Mouse (Mus musculus): ENCODE measurements around the gene Dock9. TPM values are rescaled to one million over a fixed set of nuclear protein-coding genes. Genes with fewer than 3 reads are reported as not detected.

The Dock9 gene
- polyA plus RNA-seq, 1 experiment from 2014 or later, result 4.1 TPM

DNA sequence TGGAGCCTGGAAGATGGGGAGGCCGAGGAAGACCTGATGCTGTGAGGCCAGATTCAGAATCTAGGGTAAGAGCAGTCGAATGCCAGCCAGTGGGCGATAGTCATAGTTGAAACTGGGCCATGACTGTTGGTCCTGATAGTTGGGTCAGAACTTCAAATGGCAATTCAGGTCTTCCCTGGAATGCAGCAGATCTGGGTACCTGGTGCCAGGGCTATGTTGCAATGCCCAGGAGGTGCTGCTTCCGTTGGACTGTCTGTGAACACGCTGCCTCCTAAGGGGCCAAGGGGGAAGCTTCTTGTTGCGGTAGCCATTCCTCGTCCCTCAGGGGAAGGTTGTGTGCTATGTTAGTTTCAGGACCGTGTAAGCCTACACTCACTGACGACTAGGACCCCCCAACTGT is 266.8 kb downstream of the Dock9 start:
- H3K4me3 ChIP-seq, result no peak overlapping the region
- no peaks in the 10 kb centered on the region for H3K27me3 ChIP-seq (replicated peaks; ENCODE audit: low read depth, poor library complexity, severe bottlenecking)
- 84% methylated on average over 9 of the region's 9 CpGs for WGBS
- no peak overlapping the region for H3K27ac ChIP-seq (replicated peaks)
- H3K9me3 ChIP-seq, result no peaks in the 10 kb centered on the region
- no peaks in the 10 kb centered on the region for H3K36me3 ChIP-seq (replicated peaks)
- DNase-seq (ENCODE audit: low spot score), result no peak
- H3K4me1 ChIP-seq, result no peaks in the 10 kb centered on the region

DNA sequence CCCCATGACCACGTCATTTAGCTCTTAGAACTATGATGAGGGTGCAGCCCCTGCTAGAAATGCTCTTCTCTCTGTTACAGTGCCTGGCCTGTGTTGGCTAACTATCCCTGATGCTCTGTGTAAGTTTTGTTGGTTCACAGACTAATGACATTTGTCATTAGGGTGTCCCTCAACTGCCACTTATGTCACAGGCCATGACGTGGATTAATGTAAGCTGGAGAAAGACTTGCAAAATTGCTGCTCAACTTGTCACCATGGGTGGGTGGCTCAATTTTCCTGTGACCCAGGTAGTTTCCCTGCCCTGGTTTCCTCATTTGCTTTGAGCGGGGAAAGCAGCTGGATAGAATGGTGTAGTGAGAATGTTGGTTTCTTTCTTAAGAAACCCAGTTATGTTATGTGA is 269.8 kb downstream of the Dock9 start:
- WGBS, result 89% methylated on average over 3 of the region's 3 CpGs
- no peaks in the 10 kb centered on the region for H3K27me3 ChIP-seq (replicated peaks; ENCODE audit: low read depth, poor library complexity, severe bottlenecking)
- no peaks in the 10 kb centered on the region for H3K36me3 ChIP-seq (replicated peaks)
- no peaks in the 10 kb centered on the region for H3K9me3 ChIP-seq
- H3K4me1 ChIP-seq, result no peaks in the 10 kb centered on the region
- no peak for DNase-seq (ENCODE audit: low spot score)
- no peak overlapping the region for H3K27ac ChIP-seq (replicated peaks)
- no peak overlapping the region for H3K4me3 ChIP-seq

DNA sequence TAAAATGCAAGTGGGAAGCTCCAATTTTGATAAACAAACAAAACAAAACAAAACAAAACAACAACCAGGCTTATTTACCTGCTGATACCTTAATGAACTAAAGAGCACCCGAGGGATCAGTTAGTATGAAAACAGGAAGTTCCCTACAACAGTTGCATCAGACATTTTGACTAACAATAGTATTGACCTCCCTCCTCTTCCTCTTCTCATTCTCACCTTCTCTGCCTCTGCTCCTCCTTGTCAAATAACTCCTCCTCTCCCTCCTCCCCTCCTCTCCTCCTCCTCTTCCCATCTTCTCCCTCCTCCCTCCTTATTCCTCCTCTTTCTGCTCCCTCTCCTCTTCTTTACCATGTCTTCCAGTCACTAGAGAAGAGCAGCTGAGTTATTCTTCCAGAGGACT is 270.4 kb downstream of the Dock9 start:
- no peaks in the 10 kb centered on the region for H3K9me3 ChIP-seq
- H3K4me1 ChIP-seq, result no peaks in the 10 kb centered on the region
- no peaks in the 10 kb centered on the region for H3K27me3 ChIP-seq (replicated peaks; ENCODE audit: low read depth, poor library complexity, severe bottlenecking)
- no peak for DNase-seq (ENCODE audit: low spot score)
- 83% methylated on average over 1 of the region's 1 CpGs for WGBS
- H3K4me3 ChIP-seq, result no peak overlapping the region
- H3K36me3 ChIP-seq (replicated peaks), result no peaks in the 10 kb centered on the region
- no peak overlapping the region for H3K27ac ChIP-seq (replicated peaks)

DNA sequence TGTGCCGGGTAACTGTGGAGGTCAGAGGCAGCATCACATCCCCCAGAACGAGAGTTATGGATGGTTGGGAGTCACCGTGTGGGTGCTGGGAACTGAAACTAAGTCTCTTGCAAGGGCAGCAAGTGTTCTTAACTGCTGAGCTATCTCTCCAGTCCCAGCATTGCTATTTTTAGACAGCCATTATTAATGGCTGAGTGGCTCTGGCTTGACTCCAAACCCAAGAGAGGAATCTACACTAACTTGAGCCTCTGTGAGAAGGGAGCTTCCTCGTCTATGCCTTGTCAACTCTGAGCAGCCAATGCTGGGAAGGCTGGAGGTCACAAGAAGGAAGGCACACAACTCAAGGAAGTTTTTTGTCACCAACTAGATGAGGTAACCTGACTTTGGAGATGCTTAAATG is 275.9 kb downstream of the Dock9 start:
- 86% methylated on average over 4 of the region's 4 CpGs for WGBS

DNA sequence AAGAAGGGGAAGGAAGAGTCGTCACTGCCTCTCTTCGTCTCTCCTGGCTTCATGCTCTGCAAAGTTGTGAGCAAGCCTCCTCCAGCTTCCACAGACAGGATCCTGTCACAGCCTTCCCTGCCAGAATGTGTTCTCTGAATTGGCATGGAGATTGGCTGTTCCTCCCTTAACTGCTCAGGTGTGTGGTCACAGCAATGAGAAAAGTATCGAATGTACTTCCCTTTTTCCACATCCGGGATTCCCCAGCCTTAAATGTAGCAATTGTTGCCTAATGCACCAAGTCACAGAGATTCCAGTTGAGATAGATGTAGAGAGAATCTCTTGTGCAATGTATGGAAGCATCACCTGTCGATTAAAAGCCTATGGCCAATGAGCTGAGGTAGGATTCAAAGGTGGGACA is 280.8 kb downstream of the Dock9 start:
- Histone ChIP-seq H3K27me3 (replicated peaks; ENCODE audit: low read depth, poor library complexity, severe bottlenecking) (no peaks in the 10 kb centered on the region), H3K4me3 (no peak overlapping the region), H3K36me3 (replicated peaks) (no peaks in the 10 kb centered on the region), H3K4me1 (0 out of 2 replicates have a peak, but pooled peaks cover 6% of the 10 kb centered on the region), H3K27ac (replicated peaks) (no peak overlapping the region), H3K9me3 (no peaks in the 10 kb centered on the region)
- 88% methylated on average over 5 of the region's 5 CpGs for WGBS
- no peak for DNase-seq (ENCODE audit: low spot score)

More for the DNA sequence above, 275.9 kb downstream of the Dock9 start:
- no peak overlapping the region for H3K4me3 ChIP-seq
- 0 out of 2 replicates have a peak, but pooled peaks cover 3% of the 10 kb centered on the region for H3K4me1 ChIP-seq
- no peaks in the 10 kb centered on the region for H3K27me3 ChIP-seq (replicated peaks; ENCODE audit: low read depth, poor library complexity, severe bottlenecking)
- no peaks in the 10 kb centered on the region for H3K36me3 ChIP-seq (replicated peaks)
- DNase-seq (ENCODE audit: low spot score), result no peak
- H3K9me3 ChIP-seq, result no peaks in the 10 kb centered on the region
- no peak overlapping the region for H3K27ac ChIP-seq (replicated peaks)

DNA sequence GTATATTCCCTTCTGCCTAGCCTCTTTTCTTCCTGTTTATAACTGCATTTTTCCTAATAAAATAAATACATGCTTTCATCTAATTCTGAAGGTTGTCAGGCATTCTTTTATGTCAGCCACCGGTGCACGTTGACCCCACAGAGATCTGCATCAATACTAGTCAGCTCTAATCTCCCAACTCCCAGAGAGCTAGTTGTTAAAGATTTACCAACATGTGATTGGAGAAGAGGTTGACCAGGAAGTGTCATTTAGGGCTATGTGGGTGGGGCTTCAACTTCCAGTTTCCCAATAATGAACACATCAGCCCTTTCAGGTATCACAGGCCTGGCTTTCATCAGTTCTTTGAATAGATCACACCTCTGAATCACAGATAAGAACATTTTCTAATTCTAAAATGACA is 288.7 kb downstream of the Dock9 start:
- WGBS, result 82% methylated on average over 2 of the region's 2 CpGs
- Histone ChIP-seq H3K27ac (replicated peaks) (no peak overlapping the region), H3K9me3 (no peaks in the 10 kb centered on the region), H3K27me3 (replicated peaks; ENCODE audit: low read depth, poor library complexity, severe bottlenecking) (peaks cover 35% of the 10 kb centered on the region), H3K4me1 (peaks cover 25% of the 10 kb centered on the region), H3K36me3 (replicated peaks) (no peaks in the 10 kb centered on the region), H3K4me3 (no peak overlapping the region)
- no peak for DNase-seq (ENCODE audit: low spot score)

DNA sequence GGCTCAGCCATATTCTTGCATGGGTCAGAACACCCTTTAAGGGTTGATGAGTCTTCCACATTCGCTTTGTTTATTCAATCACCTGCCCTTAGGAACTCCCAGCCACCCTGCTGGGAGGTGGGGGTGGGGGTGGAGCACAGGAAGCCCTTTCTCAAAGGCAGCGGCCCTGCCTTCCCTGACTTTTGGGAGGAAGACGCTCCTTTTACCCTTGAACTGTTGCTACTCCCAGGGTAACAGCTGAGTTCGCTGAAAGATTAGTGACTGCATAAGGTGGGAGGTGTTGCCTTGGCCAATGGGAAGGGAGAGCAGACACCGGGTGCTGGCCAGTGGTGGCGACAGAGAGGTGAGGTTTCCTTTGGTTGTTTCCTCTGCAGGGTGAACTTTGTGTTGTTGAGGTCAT is 291.3 kb downstream of the Dock9 start:
- DNase-seq (ENCODE audit: low spot score), result no peak
- H3K36me3 ChIP-seq (replicated peaks), result no peaks in the 10 kb centered on the region
- no peaks in the 10 kb centered on the region for H3K9me3 ChIP-seq
- H3K4me3 ChIP-seq, result no peak overlapping the region
- WGBS, result 10% methylated on average over 6 of the region's 6 CpGs
- peaks cover 41% of the 10 kb centered on the region for H3K27me3 ChIP-seq (replicated peaks; ENCODE audit: low read depth, poor library complexity, severe bottlenecking)
- H3K27ac ChIP-seq (replicated peaks), result no peak overlapping the region
- H3K4me1 ChIP-seq, result peaks cover 22% of the 10 kb centered on the region

DNA sequence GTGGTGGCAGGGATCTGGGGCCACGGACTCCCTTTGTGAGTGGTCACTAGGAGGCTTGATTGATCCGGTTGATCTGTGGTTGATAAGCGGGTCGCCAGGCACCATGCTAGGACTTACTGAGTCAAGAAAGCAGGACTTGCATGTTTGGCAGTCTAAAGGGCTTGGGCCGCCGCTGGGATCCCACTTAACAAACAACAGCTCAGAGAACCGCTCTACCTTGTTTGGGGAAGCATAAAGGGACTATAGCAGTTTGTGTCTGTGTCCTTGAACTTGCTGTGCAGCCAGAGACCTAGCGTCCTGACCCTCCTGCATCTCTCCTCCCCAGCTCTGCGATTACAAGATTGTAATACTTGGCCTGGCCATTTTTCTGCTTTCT is 292.2 kb downstream of the Dock9 start:
- H3K36me3 ChIP-seq (replicated peaks), result no peaks in the 10 kb centered on the region
- WGBS, result 20% methylated on average over 9 of the region's 9 CpGs
- peak overlapping the region; percentile 42 for H3K4me3 ChIP-seq
- H3K27ac ChIP-seq (replicated peaks), result no peak overlapping the region
- peaks cover 22% of the 10 kb centered on the region for H3K4me1 ChIP-seq
- DNase-seq (ENCODE audit: low spot score), result no peak
- H3K27me3 ChIP-seq (replicated peaks; ENCODE audit: low read depth, poor library complexity, severe bottlenecking), result peaks cover 41% of the 10 kb centered on the region
- no peaks in the 10 kb centered on the region for H3K9me3 ChIP-seq

DNA sequence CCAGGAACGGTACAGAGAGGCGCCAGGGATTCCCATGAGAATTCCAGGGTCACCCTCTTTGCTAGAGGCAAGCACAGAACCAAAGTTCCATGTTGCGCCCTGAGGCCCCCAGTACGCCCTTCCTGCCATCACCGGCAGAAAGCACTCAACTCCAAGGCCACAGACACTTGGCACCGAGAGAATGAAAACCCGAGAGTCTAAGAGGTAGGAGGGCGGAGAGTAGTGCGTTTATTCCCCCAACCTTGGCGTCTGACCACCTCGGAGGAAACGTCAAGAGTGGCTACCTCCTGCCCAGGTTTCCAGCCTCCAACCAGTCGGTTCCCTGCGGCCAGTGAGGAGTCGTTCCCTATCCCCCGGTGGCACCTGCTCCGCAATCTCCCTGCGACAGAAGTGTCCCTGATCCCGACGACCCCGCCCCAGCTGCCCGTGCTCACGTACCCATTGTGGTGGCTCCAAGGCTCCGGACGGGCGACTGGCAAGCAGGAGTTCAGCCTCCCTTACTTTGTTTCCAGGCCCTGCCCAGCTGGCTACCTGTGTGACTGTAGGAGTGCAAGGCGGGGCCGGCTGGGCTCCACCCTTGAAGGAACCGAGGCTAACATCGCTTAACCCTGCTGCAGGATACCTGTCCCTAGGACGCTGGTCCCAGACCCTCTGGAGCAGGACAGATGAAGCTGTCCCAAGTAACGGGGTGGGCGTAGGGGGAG is 292.7 kb downstream of the Dock9 start, which contains the start of gene Slc15a1:
TSS of gene Slc15a1 (minus strand) at position 472 of the 704 bp plus-strand sequence.
- 7% methylated on average over 33 of the region's 33 CpGs for WGBS
- H3K4me3 ChIP-seq, result peak within 1 kb of the TSS; percentile 42
- no peak within 1 kb of the TSS for H3K27ac ChIP-seq (replicated peaks)
- peak; percentile 30 for DNase-seq (ENCODE audit: low spot score)
- no peaks in the 10 kb centered on the region for H3K9me3 ChIP-seq
- peaks cover 41% of the 10 kb centered on the region for H3K27me3 ChIP-seq (replicated peaks; ENCODE audit: low read depth, poor library complexity, severe bottlenecking)
- peaks cover 22% of the 10 kb centered on the region for H3K4me1 ChIP-seq
- H3K36me3 ChIP-seq (replicated peaks), result no peaks in the 10 kb centered on the region

DNA sequence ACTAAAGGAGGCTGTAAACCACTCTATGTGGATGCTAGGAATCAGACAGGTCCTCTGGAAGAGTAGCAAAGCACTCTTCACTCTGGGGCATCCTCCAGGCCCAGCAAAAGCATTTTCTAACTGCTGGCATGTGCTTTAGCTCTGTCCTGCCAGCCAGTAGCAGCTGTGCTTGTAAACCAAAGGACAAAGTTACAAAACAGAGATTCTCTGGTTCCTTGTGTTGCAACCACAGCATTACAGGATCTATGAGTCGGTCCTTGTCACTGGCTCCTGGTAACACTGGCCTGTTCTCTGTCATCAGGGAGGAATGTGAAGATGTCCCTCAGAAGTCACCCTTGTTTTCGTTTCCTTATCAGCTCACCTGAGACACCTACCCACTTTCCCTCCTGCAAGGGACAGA is 297.1 kb downstream of the Dock9 start:
- 77% methylated on average over 2 of the region's 2 CpGs for WGBS
- H3K36me3 ChIP-seq (replicated peaks), result no peaks in the 10 kb centered on the region
- H3K27ac ChIP-seq (replicated peaks), result no peak overlapping the region
- peaks cover 16% of the 10 kb centered on the region for H3K4me1 ChIP-seq
- H3K9me3 ChIP-seq, result no peaks in the 10 kb centered on the region
- H3K27me3 ChIP-seq (replicated peaks; ENCODE audit: low read depth, poor library complexity, severe bottlenecking), result peaks cover 22% of the 10 kb centered on the region
- no peak overlapping the region for H3K4me3 ChIP-seq
- DNase-seq (ENCODE audit: low spot score), result no peak

DNA sequence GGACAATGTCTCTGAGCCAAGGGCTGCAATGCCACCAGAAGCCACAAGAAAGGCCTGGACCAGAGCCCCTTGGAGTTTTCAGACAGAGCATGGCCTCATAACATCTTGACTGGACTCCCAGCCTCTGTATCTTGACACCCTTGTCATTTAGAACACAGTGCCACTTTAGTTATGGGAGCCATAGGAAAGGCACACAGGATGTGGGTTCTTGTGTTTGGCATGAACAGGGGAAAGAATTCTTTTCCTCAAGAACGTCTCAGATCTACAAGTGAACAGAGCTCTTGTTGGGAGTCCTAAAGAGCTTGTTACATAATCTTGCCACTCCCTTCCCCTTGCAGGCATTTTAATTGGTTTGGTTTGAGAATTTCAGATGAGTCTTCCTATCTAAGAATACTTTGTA is 297.9 kb downstream of the Dock9 start:
- Histone ChIP-seq H3K36me3 (replicated peaks) (no peaks in the 10 kb centered on the region), H3K27ac (replicated peaks) (no peak overlapping the region), H3K27me3 (replicated peaks; ENCODE audit: low read depth, poor library complexity, severe bottlenecking) (peaks cover 14% of the 10 kb centered on the region), H3K9me3 (no peaks in the 10 kb centered on the region), H3K4me1 (peaks cover 8% of the 10 kb centered on the region), H3K4me3 (no peak overlapping the region)
- DNase-seq (ENCODE audit: low spot score), result no peak
- WGBS, result 60% methylated on average over 1 of the region's 1 CpGs

DNA sequence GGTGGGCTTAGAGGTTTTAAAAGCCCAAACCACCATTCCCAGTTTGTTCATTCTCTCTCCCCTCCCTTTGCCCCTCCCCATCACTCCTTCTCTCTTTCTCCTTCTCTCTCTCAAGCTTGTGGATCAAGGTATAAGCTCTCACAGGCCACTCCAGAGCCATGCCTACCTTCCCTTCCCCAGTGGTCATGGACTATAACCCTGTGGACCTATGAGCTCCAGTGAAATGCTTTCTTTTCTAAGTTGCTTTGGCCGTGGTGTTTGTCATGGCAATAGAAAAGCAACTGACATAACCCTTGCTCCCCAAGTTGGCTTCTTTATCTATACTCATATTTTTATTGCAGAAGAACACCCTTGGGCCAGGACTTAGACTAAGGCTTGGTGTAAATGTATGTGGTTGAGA is 299.8 kb downstream of the Dock9 start:
- no peak overlapping the region for H3K27ac ChIP-seq (replicated peaks)
- no peaks in the 10 kb centered on the region for H3K27me3 ChIP-seq (replicated peaks; ENCODE audit: low read depth, poor library complexity, severe bottlenecking)
- H3K4me1 ChIP-seq, result peaks cover 4% of the 10 kb centered on the region
- no peak for DNase-seq (ENCODE audit: low spot score)
- no peaks in the 10 kb centered on the region for H3K36me3 ChIP-seq (replicated peaks)
- H3K4me3 ChIP-seq, result no peak overlapping the region
- 84% methylated on average over 1 of the region's 1 CpGs for WGBS
- no peaks in the 10 kb centered on the region for H3K9me3 ChIP-seq

DNA sequence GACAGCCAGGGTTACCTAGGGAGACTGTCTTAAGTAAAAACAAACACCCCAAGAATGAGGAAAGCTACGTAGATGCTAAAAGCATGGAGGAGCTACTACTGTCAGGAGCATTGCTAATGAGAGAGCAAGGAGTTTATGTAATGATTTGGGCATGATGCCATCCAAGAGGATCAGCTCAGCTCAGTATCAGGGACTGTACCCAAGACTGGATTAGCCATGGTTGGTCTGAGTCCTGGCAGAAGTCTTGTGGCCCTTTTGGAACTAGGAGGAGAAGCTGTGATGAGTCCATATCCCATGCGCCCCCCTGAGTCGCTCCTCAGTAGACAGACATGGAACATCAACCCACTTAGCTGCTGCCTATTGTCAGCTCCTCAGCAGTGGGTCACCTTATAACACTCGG is 301.9 kb downstream of the Dock9 start:
- Histone ChIP-seq H3K4me1 (peaks cover 12% of the 10 kb centered on the region), H3K27me3 (replicated peaks; ENCODE audit: low read depth, poor library complexity, severe bottlenecking) (no peaks in the 10 kb centered on the region), H3K27ac (replicated peaks) (no peak overlapping the region), H3K9me3 (no peaks in the 10 kb centered on the region), H3K36me3 (replicated peaks) (no peaks in the 10 kb centered on the region), H3K4me3 (no peak overlapping the region)
- 83% methylated on average over 4 of the region's 4 CpGs for WGBS
- no peak for DNase-seq (ENCODE audit: low spot score)
